Mouse (Mus musculus) C2C12 (cell line): ENCODE data around the gene Cux2. TPM values are rescaled to one million over a fixed set of nuclear protein-coding genes. Genes with fewer than 3 reads are reported as not detected.

Experiments
- H3K27me3 ChIP-seq: one replicate; pipeline ENCODE4 v1.6.1; 2011; ENCODE audit not compliant: control insufficient read depth, insufficient read depth, insufficient read length
- H3K36me3 ChIP-seq: one replicate; pipeline ENCODE4 v1.6.1; 2011; ENCODE audit not compliant: control insufficient read depth, insufficient read depth
- H3K4me3 ChIP-seq: one replicate; pipeline ENCODE4 v1.5.1; 2011; ENCODE audit warnings: mild to moderate bottlenecking, control low read depth; ENCODE audit not compliant: poor library complexity, insufficient read depth, severe bottlenecking
- H3K79me2 ChIP-seq: one replicate; pipeline ENCODE4 v1.6.1; 2011; ENCODE audit not compliant: control insufficient read depth, insufficient read depth
- H3K79me3 ChIP-seq: one replicate; pipeline ENCODE4 v1.6.1; 2011; ENCODE audit warnings: low read depth, control low read depth
- H3ac ChIP-seq: one replicate; pipeline ENCODE3; 2011; ENCODE audit warnings: low read depth; ENCODE audit not compliant: control insufficient read depth, insufficient read length
- CEBPB ChIP-seq: IDR thresholded peaks from one replicate; pipeline ENCODE4 v1.6.1; 2011; ENCODE audit warnings: low read depth, mild to moderate bottlenecking, control low read depth, moderate library complexity
- CTCF ChIP-seq: IDR thresholded peaks from one replicate; pipeline ENCODE4 v1.5.1; 2011; ENCODE audit not compliant: control insufficient read depth, insufficient read depth, insufficient read length
- FOSL1 ChIP-seq: IDR thresholded peaks from one replicate; pipeline ENCODE4 v1.8.0; 2011; ENCODE audit warnings: mild to moderate bottlenecking, low read length; ENCODE audit not compliant: poor library complexity, insufficient read depth, severe bottlenecking
- MAX ChIP-seq: IDR thresholded peaks from one replicate; pipeline ENCODE4 v1.6.1; 2011; ENCODE audit warnings: mild to moderate bottlenecking, control low read depth
- MYOD1 ChIP-seq: IDR thresholded peaks from one replicate; pipeline ENCODE4 v1.6.1; 2011; ENCODE audit warnings: low read depth; ENCODE audit not compliant: control insufficient read depth, insufficient read length
- MYOG ChIP-seq: IDR thresholded peaks from one replicate; pipeline ENCODE4 v1.6.1; 2011; ENCODE audit not compliant: control insufficient read depth, insufficient read length; ENCODE audit errors: extremely low read depth
- USF1 ChIP-seq: IDR thresholded peaks from one replicate; pipeline ENCODE4 v1.6.1; 2011; ENCODE audit warnings: low read depth, mild to moderate bottlenecking, control low read depth, moderate library complexity
- polyA plus RNA-seq: library from polyadenylated mRNA; unstranded; fragments of >200 nt; fragmentation: generic; extraction: Trizol; gene quantifications from one replicate; pipeline ENCODE4 v1.2.1, GENCODE M21; 2012; ENCODE audit warnings: missing spikeins

Gene Cux2
- polyA plus RNA-seq, 1 experiment = 0.08 TPM

- H3K79me3 ChIP-seq = no peaks in the 10 kb centered on the region
- TF ChIP-seq USF1 (no peak), MYOD1 (no peak), CTCF (no peak)
- H3K4me3 ChIP-seq = no peak overlapping the region
- H3K27me3 ChIP-seq = peaks cover 20% of the 10 kb centered on the region
- H3ac ChIP-seq = no peak overlapping the region
- H3K79me2 ChIP-seq = no peaks in the 10 kb centered on the region
- no peaks in the 10 kb centered on the region for H3K36me3 ChIP-seq
Measured at GRCm38 (mm10) chr5:122025117-122025516, 24.8 kb downstream of the Cux2 start.

- H3ac ChIP-seq = no peak overlapping the region
- no peak overlapping the region for H3K4me3 ChIP-seq
- H3K79me2 ChIP-seq = no peaks in the 10 kb centered on the region
- TF ChIP-seq USF1 = no peak
- no peak for TF ChIP-seq MYOD1
- TF ChIP-seq FOSL1 = no peak
- no peak for TF ChIP-seq MAX
- no peak for TF ChIP-seq CEBPB
- no peak for TF ChIP-seq MYOG
- TF ChIP-seq CTCF = no peak
- no peaks in the 10 kb centered on the region for H3K36me3 ChIP-seq
- H3K79me3 ChIP-seq = no peaks in the 10 kb centered on the region
- H3K27me3 ChIP-seq = peaks cover 71% of the 10 kb centered on the region
Measured at GRCm38 (mm10) chr5:122019288-122019687, 30.6 kb downstream of the Cux2 start.

GRCm38 (mm10) chr5:122017778-122018177 is 32.1 kb downstream of the Cux2 start:
- Histone ChIP-seq H3K79me2 (no peaks in the 10 kb centered on the region), H3K79me3 (no peaks in the 10 kb centered on the region), H3K36me3 (no peaks in the 10 kb centered on the region), H3K4me3 (no peak overlapping the region), H3K27me3 (peaks cover 79% of the 10 kb centered on the region), H3ac (no peak overlapping the region)
- TF ChIP-seq MYOG = no peak
- no peak for TF ChIP-seq CTCF
- TF ChIP-seq MYOD1 = no peak
- TF ChIP-seq USF1 = no peak
- no peak for TF ChIP-seq FOSL1

GRCm38 (mm10) chr5:122017269-122017668 is 32.6 kb downstream of the Cux2 start:
- Histone ChIP-seq H3K27me3 (peaks cover 78% of the 10 kb centered on the region), H3K4me3 (no peak overlapping the region), H3ac (no peak overlapping the region), H3K79me3 (no peaks in the 10 kb centered on the region), H3K79me2 (no peaks in the 10 kb centered on the region), H3K36me3 (no peaks in the 10 kb centered on the region)
- TF ChIP-seq FOSL1 (no peak), CEBPB (no peak), MYOG (no peak)

GRCm38 (mm10) chr5:122016744-122017143 is 33.2 kb downstream of the Cux2 start:
- no peaks in the 10 kb centered on the region for H3K79me2 ChIP-seq
- H3K27me3 ChIP-seq = peaks cover 83% of the 10 kb centered on the region
- no peak overlapping the region for H3K4me3 ChIP-seq

GRCm38 (mm10) chr5:122015149-122015548 is 34.8 kb downstream of the Cux2 start:
- Histone ChIP-seq H3ac (no peak overlapping the region), H3K36me3 (no peaks in the 10 kb centered on the region), H3K79me3 (no peaks in the 10 kb centered on the region), H3K27me3 (peaks cover 73% of the 10 kb centered on the region), H3K79me2 (no peaks in the 10 kb centered on the region), H3K4me3 (no peak overlapping the region)
- no peak for TF ChIP-seq MYOG

More at GRCm38 (mm10) chr5:122016744-122017143, 33.2 kb downstream of the Cux2 start:
- no peak for TF ChIP-seq MYOD1
- TF ChIP-seq MYOG = no peak
- no peak for TF ChIP-seq CTCF
- no peak for TF ChIP-seq FOSL1
- TF ChIP-seq CEBPB = no peak
- no peak for TF ChIP-seq MAX
- TF ChIP-seq USF1 = no peak
- no peaks in the 10 kb centered on the region for H3K36me3 ChIP-seq
- H3ac ChIP-seq = no peak overlapping the region
- H3K79me3 ChIP-seq = no peaks in the 10 kb centered on the region
